Mouse (Mus musculus): ENCODE measurements around the gene Hist2h2be.
"Not testable (repeated sequence)": the region's sequence is repeated elsewhere in the genome, so short reads cannot be mapped to it uniquely, and the experiment has no call there.

The Hist2h2be gene

DNA sequence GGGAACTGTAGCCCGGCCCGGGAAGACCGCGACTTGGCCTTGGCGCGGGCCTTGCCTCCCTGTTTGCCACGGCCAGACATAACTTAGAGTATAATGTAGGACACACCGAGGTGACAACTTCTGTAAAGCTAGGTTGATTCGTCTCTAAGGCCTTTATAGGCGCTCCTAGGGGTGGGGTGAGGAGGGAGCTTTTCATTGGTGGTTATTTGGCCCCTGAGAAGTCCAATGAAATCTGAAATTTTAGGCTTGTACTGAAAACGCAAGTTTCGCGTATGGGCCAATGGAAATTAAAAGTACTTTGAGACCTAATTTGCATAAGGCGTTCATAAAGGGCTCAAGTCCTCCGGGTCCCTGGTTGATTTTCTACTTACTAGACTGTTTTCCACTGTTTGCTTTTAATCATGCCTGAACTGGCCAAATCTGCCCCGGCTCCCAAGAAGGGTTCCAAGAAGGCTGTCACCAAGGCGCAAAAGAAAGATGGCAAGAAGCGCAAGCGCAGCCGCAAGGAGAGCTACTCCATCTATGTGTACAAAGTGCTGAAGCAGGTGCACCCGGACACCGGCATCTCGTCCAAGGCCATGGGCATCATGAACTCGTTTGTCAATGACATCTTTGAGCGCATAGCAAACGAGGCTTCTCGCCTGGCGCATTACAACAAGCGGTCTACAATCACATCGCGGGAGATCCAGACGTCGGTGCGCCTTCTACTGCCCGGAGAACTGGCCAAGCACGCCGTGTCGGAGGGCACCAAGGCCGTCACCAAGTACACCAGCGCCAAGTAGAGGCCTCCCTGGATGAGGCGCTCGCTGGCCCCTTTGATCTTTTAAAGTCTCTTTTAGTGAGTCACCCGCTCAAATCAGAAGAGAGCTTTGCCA is at the start of gene Hist2h2be, which contains the start of gene Hist2h2ac:
TSS of gene Hist2h2be (plus strand) at position 355 of the 875 bp plus-strand sequence.
TSS of gene Hist2h2ac (minus strand) at position 116 of the 875 bp plus-strand sequence.
- peak; percentile 90 for ATAC-seq (ENCODE audit: insufficient number of reproducible peaks, low FRiP score, low TSS enrichment)

DNA sequence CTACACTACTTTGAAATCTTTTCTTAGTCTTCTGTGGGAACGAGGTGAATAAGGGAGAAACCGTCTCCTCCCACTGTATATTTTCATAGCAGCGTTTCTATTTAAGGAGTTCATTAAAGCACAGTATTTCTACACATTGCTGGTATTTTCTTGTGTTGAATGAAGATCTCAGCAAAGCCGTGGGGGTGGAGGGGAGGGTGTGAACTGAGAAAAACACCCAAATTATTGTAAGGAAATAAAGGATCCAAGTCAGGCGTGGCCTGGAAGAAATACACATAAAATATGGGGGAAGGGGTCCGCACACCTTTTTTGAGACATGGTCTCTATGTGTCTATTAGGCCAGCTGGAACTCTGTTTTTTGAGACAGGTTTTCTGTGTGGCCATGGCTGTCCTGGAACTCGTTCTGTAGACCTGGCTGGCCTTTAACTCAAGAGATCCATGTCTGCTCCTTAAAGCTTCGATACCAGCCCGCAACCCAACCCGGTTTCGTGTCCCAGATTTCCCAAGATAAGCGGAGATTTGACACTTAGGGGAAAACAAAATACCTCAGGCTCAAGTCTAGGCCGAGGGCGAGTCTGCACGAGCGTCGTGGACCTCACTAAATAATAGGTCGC is 49.2 kb upstream of the Hist2h2be start:
- ATAC-seq (ENCODE audit: insufficient number of reproducible peaks, low FRiP score, low TSS enrichment): no peak; the same call in 1 of the 2 replicates

DNA sequence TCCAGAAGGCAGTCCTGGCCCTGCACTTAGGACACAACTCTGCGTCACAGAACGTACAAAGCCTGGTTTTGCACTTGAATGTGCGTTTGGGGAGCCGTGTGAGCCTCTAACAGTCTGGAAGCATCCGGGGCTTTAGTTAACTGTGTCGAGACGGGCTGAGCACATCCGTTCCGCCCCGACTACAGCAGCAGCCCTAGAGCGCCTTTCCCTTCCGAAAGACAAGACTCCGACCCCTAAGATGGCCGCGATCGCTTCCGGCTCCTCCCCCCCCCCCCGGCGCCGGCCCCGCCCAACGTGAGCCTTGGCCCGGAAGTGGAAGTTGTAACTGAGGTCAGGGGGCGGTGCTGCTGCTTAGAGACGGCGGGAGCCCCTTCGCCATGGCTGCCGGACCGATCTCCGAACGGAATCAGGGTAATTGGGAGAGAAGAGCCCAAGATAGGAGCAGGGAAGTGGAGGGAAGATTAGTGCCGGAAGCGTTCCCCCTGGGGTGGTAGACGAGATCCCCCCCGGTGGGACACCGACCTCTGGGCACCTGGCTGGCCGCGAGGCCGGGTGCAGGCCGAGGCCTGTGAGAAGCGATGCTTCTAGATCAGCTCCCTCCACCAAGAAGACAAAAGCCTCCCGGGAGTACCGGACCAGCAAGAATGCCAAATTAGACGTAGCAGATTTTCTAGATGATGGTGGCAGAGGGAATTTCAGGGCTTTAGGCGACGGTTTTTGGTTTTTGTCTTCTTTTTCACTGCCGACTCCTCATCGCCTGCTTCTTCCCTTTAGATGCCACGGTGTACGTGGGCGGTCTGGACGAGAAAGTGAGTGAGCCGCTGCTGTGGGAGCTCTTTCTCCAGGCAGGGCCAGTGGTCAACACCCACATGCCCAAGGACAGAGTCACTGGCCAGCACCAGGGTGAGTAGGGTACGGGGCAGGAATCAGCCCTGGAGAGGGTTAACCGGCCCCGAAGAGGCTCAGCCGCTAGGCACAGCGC is 48.4 kb upstream of the Hist2h2be start, which contains the start of gene Sf3b4:
TSS of gene Sf3b4 (plus strand) at position 136 of the 982 bp plus-strand sequence.
- peak; percentile 84 for ATAC-seq (ENCODE audit: insufficient number of reproducible peaks, low FRiP score, low TSS enrichment)

DNA sequence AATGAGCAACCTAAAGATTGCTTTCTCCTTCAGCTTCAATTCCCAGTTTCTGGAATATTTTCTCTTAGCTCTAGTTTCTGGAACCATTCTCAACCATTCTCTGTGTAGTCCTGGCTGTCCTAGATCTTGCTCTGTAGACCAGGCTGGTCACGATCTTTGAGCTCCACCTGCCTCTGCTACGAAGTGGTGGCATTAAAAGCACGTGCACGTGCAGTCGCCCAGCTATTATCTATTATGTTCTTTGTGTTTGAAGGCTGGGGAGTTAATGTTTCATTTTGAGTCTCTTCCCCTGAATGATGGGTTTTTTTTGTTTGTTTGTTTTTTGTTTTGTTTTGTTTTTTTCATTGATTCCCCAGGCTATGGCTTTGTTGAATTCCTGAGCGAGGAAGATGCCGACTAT is 47.7 kb upstream of the Hist2h2be start:
- ATAC-seq (ENCODE audit: insufficient number of reproducible peaks, low FRiP score, low TSS enrichment): no peak

DNA sequence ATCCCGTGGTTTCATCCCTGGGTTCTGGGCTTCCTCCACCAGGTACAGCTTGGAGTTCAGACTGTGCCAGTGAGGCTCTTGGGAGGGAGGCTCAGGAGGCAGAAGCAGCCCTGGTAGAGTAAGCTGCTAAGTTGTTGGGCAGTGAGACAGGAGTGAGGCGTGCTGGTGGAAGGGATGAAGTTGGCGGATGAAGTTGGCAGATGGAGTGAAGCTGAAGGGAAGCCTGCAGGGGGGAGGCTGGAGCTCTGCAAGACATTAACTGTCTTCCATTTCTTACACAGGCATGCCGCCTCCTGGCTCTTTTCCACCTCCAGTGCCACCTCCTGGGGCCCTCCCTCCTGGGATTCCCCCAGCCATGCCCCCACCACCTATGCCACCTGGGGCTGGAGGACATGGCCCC is 46.9 kb upstream of the Hist2h2be start:
- ATAC-seq (ENCODE audit: insufficient number of reproducible peaks, low FRiP score, low TSS enrichment): not testable (repeated sequence)

DNA sequence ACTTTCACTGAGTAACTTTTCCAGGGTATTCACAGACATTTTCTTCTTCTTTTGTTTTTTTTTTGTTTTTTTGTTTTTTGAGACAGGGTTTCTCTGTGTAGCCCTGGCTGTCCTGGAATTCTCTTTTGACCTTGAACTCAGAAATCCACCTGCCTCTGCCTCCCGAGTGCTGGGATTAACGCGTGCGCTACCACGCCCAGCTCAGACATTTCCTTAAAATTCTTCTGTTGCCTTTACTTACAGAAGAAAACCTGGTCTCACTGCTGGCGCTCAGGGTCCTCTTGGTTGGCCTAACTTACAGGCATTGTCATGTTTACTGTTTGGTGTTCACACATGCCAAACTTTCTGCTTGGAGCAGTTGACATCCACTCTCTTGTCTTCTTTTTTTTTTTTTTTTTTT is 45.7 kb upstream of the Hist2h2be start:
- ATAC-seq (ENCODE audit: insufficient number of reproducible peaks, low FRiP score, low TSS enrichment): no peak

DNA sequence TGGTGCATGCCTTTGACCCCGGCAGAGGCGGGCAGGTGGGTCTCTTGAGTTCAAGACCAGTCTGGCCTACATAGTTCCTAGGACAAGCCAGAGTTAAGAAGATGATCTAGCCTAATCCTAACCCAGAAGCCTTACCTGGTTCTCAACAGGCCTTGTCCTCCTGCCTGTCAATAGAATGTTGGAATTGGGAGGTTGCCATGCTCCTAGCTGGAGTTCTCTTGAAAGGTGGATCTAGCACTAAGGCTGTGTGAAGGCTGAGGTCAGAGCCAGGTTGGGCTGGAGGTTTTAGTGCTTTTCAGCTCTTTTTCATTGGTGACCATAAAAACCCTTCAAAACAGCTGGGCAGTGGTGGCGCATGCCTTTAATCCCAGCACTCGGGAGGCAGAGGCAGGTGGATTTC is 42.5 kb upstream of the Hist2h2be start:
- ATAC-seq (ENCODE audit: insufficient number of reproducible peaks, low FRiP score, low TSS enrichment): no peak

DNA sequence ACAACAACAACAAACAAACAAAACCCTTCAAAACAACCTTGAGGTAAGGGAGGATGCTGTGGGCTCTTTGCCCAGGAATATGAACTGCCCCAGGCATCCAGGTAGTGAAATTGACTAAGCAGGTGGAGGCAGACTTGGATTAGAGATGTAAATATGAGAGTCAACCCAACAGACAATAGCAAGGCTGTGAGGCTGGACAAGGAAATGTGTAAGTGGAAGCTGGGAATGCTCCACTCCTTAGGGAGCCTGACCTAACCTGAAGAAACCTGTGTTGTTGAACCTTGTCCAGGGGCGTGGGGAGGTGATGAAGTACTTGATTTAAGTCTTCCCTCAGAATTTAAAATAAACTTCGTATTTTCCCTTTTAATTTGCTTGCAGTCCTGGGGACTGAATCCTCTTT is 42.0 kb upstream of the Hist2h2be start:
- ATAC-seq (ENCODE audit: insufficient number of reproducible peaks, low FRiP score, low TSS enrichment): no peak

DNA sequence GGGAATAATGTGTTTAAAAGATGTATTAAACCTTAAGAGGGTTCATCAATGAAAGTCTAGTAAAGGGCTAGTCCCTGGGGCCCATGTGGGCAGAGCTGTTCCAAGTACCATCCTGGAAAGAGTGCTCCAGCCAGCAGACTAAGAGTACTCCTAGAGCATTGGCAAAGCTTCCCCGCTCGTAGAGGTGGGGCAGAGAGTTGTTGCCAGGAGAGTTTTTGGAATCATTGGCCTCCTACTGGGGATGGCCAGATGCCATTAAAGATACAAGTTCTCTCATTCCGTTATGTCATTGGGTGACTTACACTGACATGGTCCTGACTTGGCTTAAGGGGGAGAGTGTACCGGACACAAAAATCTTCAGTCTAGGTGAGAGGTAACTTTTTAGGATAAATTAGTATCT is 41.4 kb upstream of the Hist2h2be start:
- no peak for ATAC-seq (ENCODE audit: insufficient number of reproducible peaks, low FRiP score, low TSS enrichment)

DNA sequence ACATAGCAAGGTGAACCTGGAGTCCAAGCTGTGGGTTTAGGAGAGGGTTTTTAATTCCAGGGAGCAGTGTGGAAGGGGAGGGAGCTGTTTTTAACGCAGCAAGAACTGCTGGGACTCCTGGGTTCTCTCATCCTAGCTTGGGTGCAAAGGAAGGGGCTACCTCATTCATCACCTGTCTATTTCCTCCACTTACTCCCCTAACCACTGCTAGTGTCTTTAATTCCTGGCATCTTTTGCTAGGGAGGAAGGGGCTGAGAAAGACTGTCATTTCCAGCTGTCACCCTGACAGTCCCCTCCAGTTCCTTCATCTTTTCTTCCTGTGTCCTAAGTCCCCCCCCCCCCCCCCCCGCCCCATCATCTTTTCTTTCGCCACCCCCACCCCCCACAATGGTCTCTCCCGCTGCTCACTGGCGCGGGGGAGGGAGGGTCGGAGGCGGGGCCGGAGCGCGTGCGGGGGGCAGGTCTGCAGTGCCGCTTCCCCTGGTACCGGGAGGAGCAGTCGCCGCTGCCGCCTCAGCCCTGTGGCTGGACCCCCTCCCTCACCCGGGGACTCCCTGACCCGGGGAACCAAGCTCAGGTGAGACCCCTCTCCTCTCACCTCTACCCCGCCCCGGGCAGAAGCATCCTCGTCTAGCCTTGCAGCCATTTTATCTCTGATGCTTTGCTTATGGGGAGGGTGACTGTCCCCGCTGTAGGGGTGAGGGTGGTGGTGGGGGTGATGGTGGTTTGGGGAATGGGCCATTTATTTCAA is 40.0 kb upstream of the Hist2h2be start, which contains the start of gene Sv2a:
TSS of gene Sv2a (plus strand) at position 425 of the 751 bp plus-strand sequence.
- ATAC-seq (ENCODE audit: insufficient number of reproducible peaks, low FRiP score, low TSS enrichment): peak; percentile 31; the same call in 1 of the 2 replicates

DNA sequence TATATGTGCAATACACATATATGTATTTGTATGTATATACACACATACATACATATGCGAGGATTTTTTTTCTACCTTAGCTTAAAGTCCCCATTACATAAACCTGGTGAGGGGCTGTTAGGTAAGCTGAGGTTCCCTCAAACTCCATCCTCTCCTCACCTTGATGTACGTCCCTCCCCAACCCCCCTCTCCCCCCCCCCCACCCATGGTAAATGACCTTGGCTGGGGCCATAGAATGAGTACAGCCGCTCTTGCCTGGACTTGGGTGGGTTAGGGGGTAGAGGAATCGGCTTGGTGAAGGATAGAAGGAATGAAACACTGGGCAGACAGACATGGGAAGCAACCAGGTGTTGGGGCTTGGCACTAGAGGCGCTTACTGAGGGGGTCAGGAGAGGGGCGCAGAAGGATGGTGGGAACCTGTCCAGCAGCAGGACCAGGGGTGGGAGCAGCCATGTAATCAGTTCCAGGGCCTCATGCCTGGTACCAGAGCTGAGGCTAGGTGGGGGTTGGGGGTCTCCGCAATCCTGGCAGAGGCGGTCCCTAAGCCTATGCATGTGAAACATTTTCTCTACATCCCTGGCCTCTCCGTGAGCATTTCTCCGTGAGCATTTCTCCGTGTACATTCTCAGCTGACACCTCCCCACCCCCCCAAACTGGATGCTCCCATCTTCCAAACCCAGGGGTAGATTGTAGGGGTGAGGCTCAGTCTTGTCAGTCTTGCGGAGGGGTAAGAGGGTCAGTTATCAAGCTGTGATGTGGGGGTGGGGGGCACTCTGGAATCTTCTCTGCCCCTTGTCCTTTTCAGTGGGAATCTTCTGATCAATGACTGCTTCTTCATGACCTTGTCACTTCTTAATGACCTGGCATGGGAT is 39.2 kb upstream of the Hist2h2be start:
- 0 out of 2 replicates have a peak, but pooled peaks have one; percentile 13 for ATAC-seq (ENCODE audit: insufficient number of reproducible peaks, low FRiP score, low TSS enrichment)

DNA sequence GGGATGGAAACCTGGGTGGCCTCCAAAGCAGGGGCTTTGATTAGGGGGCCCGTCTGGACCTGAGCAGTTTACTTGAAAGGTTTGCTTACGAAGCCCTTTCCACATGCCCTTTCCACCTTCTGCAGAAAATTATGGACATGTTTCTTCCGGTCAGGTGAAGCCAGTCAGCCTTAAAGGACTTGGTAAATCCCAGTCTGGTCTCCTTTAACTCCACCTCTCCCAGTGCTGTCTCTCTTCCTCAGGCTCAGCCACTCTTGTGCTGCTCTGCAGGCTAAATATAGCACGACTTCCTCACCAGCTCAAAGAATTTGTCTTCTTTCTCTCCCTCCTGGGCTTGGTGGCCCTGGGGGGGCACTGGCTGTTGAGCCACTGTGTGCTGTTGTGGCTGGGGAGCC is 38.5 kb upstream of the Hist2h2be start:
- 0 out of 2 replicates have a peak, but pooled peaks have one; percentile 45 for ATAC-seq (ENCODE audit: insufficient number of reproducible peaks, low FRiP score, low TSS enrichment)

DNA sequence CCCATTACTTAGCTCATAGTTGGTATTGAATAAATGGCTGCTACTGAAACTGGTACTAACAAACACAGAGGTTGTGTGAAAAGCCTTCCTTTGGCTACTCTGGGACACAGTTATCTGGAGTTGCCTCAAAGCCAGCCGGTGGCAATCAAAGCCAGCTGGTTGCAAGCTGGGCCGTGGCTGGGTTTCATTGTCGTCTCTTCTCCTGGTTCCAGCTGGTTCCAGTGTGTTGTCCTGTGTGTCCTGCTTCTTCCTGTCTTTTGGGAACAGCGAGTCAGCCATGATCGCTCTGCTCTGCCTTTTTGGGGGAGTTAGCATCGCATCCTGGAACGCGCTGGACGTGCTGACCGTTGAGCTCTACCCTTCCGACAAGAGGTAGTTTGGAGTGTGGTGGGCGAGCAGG is 27.9 kb upstream of the Hist2h2be start:
- ATAC-seq (ENCODE audit: insufficient number of reproducible peaks, low FRiP score, low TSS enrichment): no peak

DNA sequence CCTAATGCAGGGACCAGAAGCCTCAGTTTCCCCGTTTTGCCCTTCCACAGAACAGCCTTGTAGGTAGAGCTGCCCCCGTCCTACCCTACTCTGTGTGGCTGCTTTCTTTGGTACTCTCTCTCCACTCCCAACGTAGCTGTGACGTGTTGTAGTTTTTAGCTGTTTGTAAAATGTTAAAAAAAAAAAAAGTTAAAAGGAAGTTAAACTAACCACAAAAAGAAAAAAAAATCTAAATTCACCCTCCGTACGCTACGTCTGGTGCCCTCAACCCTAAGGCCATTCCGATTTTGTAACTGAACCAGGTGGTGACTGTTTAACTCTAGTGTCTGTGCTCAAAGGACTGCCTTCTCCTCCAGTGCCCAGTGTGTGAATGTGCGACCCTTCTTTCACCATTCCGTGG is 26.0 kb upstream of the Hist2h2be start:
- no peak for ATAC-seq (ENCODE audit: insufficient number of reproducible peaks, low FRiP score, low TSS enrichment)

DNA sequence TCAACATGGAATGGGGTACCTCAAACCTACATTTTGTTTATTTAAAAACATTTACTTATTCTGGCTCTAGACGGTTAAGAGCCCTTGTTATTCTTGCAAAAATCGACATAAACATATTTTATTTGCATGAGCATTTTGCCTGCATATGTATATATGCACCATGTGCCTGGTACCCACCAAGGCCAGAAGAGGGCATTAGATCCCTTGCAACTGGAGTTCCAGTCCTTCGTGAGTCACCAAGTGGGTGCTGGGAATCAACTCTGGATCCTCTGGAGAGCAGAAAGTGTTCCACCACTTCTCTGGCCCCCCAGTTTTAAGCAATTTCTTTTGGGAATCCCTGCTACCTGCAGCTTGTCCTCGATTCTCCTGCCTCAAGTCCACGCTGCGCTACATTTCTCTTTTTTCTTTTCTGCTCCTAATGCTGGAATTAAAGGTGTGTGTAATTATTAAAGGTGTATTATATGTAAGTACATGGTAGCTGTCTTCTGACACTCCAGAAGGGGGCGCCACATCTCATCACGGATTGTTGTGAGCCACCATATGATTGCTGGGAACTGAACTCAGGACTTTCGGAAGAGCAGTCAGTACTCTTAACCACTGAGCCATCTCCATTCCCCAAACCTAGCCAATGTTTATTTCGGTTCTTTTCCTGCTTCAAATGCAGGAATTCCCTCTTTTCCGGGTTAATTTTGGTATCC is 25.2 kb upstream of the Hist2h2be start:
- no peak for ATAC-seq (ENCODE audit: insufficient number of reproducible peaks, low FRiP score, low TSS enrichment)

DNA sequence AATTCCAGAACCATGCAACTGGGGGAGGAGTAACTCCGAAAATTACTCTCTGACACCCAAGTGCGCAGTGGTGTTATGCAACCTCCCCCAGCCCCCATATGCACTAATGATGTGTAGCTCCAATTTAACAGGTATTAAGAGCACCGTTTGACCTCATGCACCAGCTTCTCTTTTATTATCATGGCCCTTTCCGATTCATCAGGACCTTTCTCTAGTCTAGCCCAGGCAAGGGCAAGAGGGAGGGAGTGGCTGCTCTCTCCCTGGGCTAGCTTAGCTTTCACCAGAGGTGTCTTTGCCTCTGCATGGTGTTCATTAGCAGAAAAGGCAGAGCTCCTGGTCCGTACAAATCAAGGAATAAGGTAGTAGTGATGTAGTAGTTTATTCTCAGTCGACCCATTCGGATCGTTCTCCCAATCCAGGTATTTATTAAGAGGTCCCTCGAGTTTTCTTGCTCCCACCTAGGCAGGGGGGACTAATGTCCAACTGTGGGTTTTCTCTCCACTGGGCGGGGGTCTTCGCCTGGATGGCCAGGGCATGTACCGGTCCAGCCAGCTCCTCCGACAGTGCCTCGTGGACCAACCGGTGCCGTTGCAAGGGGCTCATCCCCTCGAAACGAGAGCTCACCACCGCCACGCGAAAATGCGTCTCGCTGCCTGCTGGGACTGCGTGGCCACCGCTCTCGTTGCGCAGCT is 24.3 kb upstream of the Hist2h2be start:
- no peak for ATAC-seq (ENCODE audit: insufficient number of reproducible peaks, low FRiP score, low TSS enrichment)

DNA sequence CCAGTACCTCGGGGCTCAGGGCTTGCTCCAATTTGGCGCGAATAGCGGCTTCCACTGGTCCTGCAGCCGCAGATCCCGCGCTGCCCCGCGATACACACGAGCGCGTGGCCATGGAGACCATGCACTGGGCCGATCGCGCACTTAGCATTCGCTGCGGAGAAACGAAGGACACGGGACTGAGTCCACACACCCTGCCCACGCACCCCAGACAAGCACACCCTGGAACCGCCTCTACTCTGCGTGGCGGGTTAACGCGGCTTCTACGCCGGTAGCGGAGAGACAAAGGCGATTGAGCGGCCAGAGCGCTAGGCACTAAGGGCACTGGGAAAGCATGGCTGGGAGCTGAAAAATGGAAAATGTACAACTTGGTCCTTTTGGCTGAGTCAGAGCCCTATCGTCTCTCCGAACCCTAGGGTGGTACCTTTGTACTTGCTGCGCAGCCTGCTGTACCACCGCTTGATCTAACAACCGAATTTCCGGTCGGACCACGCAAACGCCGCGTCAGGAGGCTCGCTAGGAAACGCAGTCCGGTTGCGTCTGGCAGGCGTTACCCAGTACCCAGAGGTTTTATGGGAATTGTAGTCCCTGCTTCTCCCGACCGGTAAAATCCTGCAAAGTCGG is 23.7 kb upstream of the Hist2h2be start:
- ATAC-seq (ENCODE audit: insufficient number of reproducible peaks, low FRiP score, low TSS enrichment): peak; percentile 92
